Mouse (Mus musculus) C2C12 (cell line): ENCODE measurements around the gene C2cd5. TPM values are rescaled to one million over a fixed set of nuclear protein-coding genes. Genes with fewer than 3 reads are reported as not detected.

ENCODE experiments used
- H3K27me3 ChIP-seq: one replicate; pipeline ENCODE4 v1.6.1; 2011; ENCODE audit not compliant: control insufficient read depth, insufficient read depth, insufficient read length
- H3K36me3 ChIP-seq: one replicate; pipeline ENCODE4 v1.6.1; 2011; ENCODE audit not compliant: control insufficient read depth, insufficient read depth
- H3K4me3 ChIP-seq: one replicate; pipeline ENCODE4 v1.5.1; 2011; ENCODE audit warnings: mild to moderate bottlenecking, control low read depth; ENCODE audit not compliant: poor library complexity, insufficient read depth, severe bottlenecking
- H3K79me2 ChIP-seq: one replicate; pipeline ENCODE4 v1.6.1; 2011; ENCODE audit not compliant: control insufficient read depth, insufficient read depth
- H3K79me3 ChIP-seq: one replicate; pipeline ENCODE4 v1.6.1; 2011; ENCODE audit warnings: low read depth, control low read depth
- H3ac ChIP-seq: one replicate; pipeline ENCODE3; 2011; ENCODE audit warnings: low read depth; ENCODE audit not compliant: control insufficient read depth, insufficient read length
- CEBPB ChIP-seq: IDR thresholded peaks from one replicate; pipeline ENCODE4 v1.6.1; 2011; ENCODE audit warnings: low read depth, mild to moderate bottlenecking, control low read depth, moderate library complexity
- CTCF ChIP-seq: IDR thresholded peaks from one replicate; pipeline ENCODE4 v1.5.1; 2011; ENCODE audit not compliant: control insufficient read depth, insufficient read depth, insufficient read length
- FOSL1 ChIP-seq: IDR thresholded peaks from one replicate; pipeline ENCODE4 v1.8.0; 2011; ENCODE audit warnings: mild to moderate bottlenecking, low read length; ENCODE audit not compliant: poor library complexity, insufficient read depth, severe bottlenecking
- MAX ChIP-seq: IDR thresholded peaks from one replicate; pipeline ENCODE4 v1.6.1; 2011; ENCODE audit warnings: mild to moderate bottlenecking, control low read depth
- MYOD1 ChIP-seq: IDR thresholded peaks from one replicate; pipeline ENCODE4 v1.6.1; 2011; ENCODE audit warnings: low read depth; ENCODE audit not compliant: control insufficient read depth, insufficient read length
- MYOG ChIP-seq: IDR thresholded peaks from one replicate; pipeline ENCODE4 v1.6.1; 2011; ENCODE audit not compliant: control insufficient read depth, insufficient read length; ENCODE audit errors: extremely low read depth
- USF1 ChIP-seq: IDR thresholded peaks from one replicate; pipeline ENCODE4 v1.6.1; 2011; ENCODE audit warnings: low read depth, mild to moderate bottlenecking, control low read depth, moderate library complexity
- long read RNA-seq, 2 experiments: library from polyadenylated mRNA; unstranded; transcript quantifications; one replicate each; pipeline ENCODE4 v2.0.0; 2019 to 2020
- polyA plus RNA-seq: library from polyadenylated mRNA; unstranded; fragments of >200 nt; fragmentation: generic; extraction: Trizol; gene quantifications from one replicate; pipeline ENCODE4 v1.2.1, GENCODE M21; 2012; ENCODE audit warnings: missing spikeins

The C2cd5 gene
- polyA plus RNA-seq = 4.8 TPM
- long read RNA-seq, experiment 1, partial matches to known transcripts = 1 of 6 reads
- long read RNA-seq, experiment 1, other reads (novel, unspliced or antisense) = 5 of 6 reads
- long read RNA-seq, experiment 2, full-length matches to known transcripts = 22 of 78 reads
- long read RNA-seq, experiment 2, partial matches to known transcripts = 10 of 78 reads
- long read RNA-seq, experiment 2, other reads (novel, unspliced or antisense) = 46 of 78 reads

DNA sequence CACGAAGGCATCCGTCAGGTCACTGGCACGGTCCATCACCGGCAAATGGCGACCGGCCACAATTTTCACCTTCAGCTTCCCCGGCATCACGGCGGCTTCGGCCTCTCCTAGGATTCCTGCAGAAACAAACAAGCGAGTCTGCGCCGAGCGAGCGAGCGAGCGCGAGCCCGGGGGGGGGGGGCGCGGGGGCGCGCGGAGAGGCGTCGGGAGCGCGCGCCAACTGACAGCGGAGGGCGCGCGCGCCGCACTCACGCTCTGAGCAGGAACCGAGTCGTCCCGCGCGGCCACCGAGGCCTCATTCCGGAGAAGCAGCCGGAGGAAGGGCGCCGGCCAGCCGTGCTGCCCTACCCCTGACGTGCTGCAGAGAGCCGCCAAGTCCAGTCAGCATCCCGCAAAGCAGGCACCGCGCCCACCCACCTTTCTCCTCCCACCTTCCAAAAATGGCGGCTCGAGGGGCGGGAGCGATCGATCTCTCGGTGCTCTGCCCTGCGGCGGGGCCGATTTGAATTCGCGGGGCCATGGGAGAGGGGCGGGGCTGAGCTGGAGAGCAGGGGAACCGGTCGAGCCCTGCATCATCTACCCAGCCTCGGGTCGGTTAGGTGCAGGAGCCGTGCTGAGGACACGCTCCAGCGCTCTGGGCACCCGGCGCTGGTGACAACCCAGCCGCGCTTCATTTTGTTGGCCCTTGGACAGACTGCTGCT, at the start of gene C2cd5:
C2cd5 (minus strand) TSS at position 461 of the 702 bp plus-strand sequence.
- Histone ChIP-seq H3K36me3 (peaks cover 5% of the 10 kb centered on the region), H3K27me3 (no peaks in the 10 kb centered on the region), H3ac (peak within 1 kb of the TSS; percentile 81), H3K4me3 (peak within 1 kb of the TSS; percentile 57), H3K79me2 (peaks cover 8% of the 10 kb centered on the region), H3K79me3 (no peaks in the 10 kb centered on the region)
- TF ChIP-seq USF1 (no peak), CTCF (no peak), MYOD1 (no peak), FOSL1 (no peak), CEBPB (no peak), MYOG (no peak), MAX (no peak)

DNA sequence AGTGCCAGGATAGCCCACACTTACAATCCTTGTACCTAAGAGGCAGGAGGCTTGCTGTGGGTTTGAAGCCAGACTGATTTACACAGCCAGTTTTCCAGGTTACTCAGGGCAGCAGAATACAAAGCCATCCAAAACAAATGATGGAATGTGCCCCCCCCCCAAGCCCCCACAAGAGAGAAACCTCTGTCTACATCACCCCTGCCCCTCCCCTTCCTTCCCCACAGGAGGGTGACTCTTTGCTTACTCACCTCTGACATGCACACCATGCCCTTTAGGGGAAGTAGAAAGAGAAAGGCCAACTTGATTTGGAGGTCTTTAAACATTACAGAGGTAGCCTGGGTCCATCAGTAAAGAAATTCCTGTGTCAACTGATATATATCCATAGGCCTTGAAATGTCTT, 48.9 kb upstream of the C2cd5 start:
- no peak overlapping the region for H3K4me3 ChIP-seq
- TF ChIP-seq CEBPB (no peak), MAX (no peak), MYOD1 (no peak), CTCF (no peak), FOSL1 (peak; percentile 48)
- H3ac ChIP-seq = no peak overlapping the region
- H3K27me3 ChIP-seq = no peaks in the 10 kb centered on the region
- no peaks in the 10 kb centered on the region for H3K79me2 ChIP-seq
- no peaks in the 10 kb centered on the region for H3K36me3 ChIP-seq
- no peaks in the 10 kb centered on the region for H3K79me3 ChIP-seq

DNA sequence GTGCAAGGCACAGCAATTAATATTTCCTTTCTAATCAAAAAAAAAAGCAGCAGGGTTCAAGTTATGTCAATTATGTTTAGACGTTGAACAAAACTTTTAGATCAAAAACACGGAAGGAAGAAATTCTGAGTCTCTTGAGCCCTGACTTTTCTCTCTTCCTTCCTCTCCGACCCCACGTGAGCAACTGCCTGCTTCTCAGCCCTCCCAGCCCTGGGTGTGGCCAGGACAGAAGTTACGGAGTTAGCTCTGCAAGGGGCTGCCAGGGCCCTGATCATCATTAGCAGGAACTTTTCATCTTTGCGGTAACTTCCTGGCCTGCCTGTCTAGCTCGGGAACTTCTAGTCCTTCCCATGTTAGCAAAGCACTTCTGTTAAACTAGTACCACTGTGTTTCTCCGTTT, 46.8 kb upstream of the C2cd5 start:
- Histone ChIP-seq H3ac (no peak overlapping the region), H3K79me2 (no peaks in the 10 kb centered on the region), H3K4me3 (no peak overlapping the region), H3K27me3 (no peaks in the 10 kb centered on the region), H3K79me3 (no peaks in the 10 kb centered on the region), H3K36me3 (no peaks in the 10 kb centered on the region)
- TF ChIP-seq FOSL1 = no peak
- TF ChIP-seq CEBPB = no peak

DNA sequence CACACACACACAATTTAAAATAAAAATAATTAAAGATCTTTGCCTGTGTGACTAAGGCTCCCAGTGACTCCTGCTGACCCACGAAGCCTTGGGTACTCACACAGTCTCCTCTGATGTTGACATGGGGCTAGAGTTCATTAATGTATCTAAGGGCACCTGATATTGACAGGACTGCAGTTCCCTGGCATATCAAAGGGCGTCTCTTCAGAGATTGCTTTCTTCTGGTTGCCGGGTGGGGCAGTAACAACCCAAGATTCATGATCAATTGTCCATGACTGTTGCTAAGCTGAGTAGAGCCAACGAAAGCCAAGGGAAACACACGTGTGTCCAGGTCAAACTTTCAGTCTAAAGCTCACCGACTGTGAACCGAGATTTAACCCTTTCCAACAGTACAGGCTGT, 45.1 kb upstream of the C2cd5 start:
- Histone ChIP-seq H3ac (no peak overlapping the region), H3K79me2 (no peaks in the 10 kb centered on the region), H3K27me3 (no peaks in the 10 kb centered on the region), H3K36me3 (no peaks in the 10 kb centered on the region), H3K4me3 (no peak overlapping the region), H3K79me3 (no peaks in the 10 kb centered on the region)
- TF ChIP-seq FOSL1 (no peak), MYOG (no peak), MAX (no peak), MYOD1 (no peak), CTCF (no peak), CEBPB (no peak)

DNA sequence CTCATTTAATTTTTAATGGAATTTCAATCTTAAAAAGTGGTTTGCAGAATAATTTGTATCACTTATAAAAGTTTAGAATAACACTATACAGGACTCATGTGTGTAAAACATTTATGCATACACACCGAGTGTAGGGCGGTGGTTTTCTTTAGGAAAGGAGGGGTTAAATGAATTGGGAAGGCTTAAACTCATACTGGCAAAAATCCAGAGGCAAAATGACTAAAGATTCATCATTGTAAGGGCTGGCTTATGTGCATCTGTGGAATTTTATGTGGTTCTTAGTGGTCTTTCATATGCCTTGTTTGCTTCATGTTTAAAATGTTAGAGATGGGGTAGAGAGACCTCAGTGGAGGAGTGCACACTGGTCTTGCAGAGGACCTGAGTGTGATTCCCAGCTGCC, 44.6 kb upstream of the C2cd5 start:
- TF ChIP-seq CTCF (no peak), USF1 (no peak), FOSL1 (no peak), MYOD1 (no peak), MYOG (no peak), CEBPB (no peak), MAX (no peak)

More for the DNA sequence above, 44.6 kb upstream of the C2cd5 start:
- Histone ChIP-seq H3K36me3 (no peaks in the 10 kb centered on the region), H3ac (no peak overlapping the region), H3K27me3 (no peaks in the 10 kb centered on the region), H3K79me3 (no peaks in the 10 kb centered on the region), H3K4me3 (no peak overlapping the region), H3K79me2 (no peaks in the 10 kb centered on the region)
